Mouse (Mus musculus) megakaryocyte, embryonic 14.5 days (primary cell): ENCODE data around the gene Siglech.

Experiments
- FLI1 ChIP-seq: IDR thresholded peaks from 2 replicates; pipeline ENCODE4 v1.6.1; 2012; ENCODE audit warnings: low read length, inconsistent platforms, mixed read lengths
- GATA1 ChIP-seq: IDR thresholded peaks from 3 replicates; pipeline ENCODE4 v1.6.1; 2012; ENCODE audit warnings: mixed read lengths, low read length, inconsistent platforms, borderline replicate concordance

GRCm38 (mm10) chr7:55792280-55792679 is 24.3 kb downstream of the Siglech start:
- TF ChIP-seq FLI1 (no peak), GATA1 (no peak)
